Mouse (Mus musculus) lung, postnatal 4 days (tissue): ENCODE measurements around the gene She.

Experiments used
- DNase-seq, 2 experiments: peaks; one replicate each; pipeline ENCODE4 v3.0.0; 2021

She gene

GRCm38 (mm10) chr3:89889841-89890430 is 58.8 kb downstream of the She start:
- no peak for DNase-seq

- no peak for DNase-seq
Measured at GRCm38 (mm10) chr3:89891696-89892095, 60.5 kb downstream of the She start.

- no peak for DNase-seq
Measured at GRCm38 (mm10) chr3:89892517-89893106, 61.4 kb downstream of the She start.

GRCm38 (mm10) chr3:89896571-89896970 is 65.4 kb downstream of the She start:
- DNase-seq, result no peak

GRCm38 (mm10) chr3:89897204-89897796 is 66.1 kb downstream of the She start:
- DNase-seq, result no peak

GRCm38 (mm10) chr3:89898011-89898410 is 66.8 kb downstream of the She start:
- DNase-seq, result no peak

- DNase-seq, result peak; percentile 45 to 73
Measured at GRCm38 (mm10) chr3:89898870-89899510, 67.8 kb downstream of the She start.

- DNase-seq, result no peak
Measured at GRCm38 (mm10) chr3:89899511-89899908, 68.3 kb downstream of the She start.

- no peak for DNase-seq
Measured at GRCm38 (mm10) chr3:89907846-89908245, 76.7 kb downstream of the She start.
